Mouse (Mus musculus): Measurements from ENCODE around the gene Fthl17e.
"Not testable (repeated sequence)": the region's sequence is repeated elsewhere in the genome, so short reads cannot be mapped to it uniquely, and the experiment has no call there.

The Fthl17e gene

GRCm38 (mm10) chrX:9033193-9033592, at the start of gene Fthl17e:
Gene Fthl17e, plus strand, starts transcription at chrX:9033493.
- not testable (repeated sequence) for DNase-seq (ENCODE audit: low read depth, low spot score)

GRCm38 (mm10) chrX:8986655-8987054, 46.6 kb upstream of the Fthl17e start, which contains the start of gene Fthl17d:
Gene Fthl17d, minus strand, starts transcription at chrX:8986755.
- DNase-seq (ENCODE audit: low read depth, low spot score): not testable (repeated sequence)

GRCm38 (mm10) chrX:9016079-9016478, 17.2 kb upstream of the Fthl17e start:
- DNase-seq (ENCODE audit: low read depth, low spot score): no peak

DNA sequence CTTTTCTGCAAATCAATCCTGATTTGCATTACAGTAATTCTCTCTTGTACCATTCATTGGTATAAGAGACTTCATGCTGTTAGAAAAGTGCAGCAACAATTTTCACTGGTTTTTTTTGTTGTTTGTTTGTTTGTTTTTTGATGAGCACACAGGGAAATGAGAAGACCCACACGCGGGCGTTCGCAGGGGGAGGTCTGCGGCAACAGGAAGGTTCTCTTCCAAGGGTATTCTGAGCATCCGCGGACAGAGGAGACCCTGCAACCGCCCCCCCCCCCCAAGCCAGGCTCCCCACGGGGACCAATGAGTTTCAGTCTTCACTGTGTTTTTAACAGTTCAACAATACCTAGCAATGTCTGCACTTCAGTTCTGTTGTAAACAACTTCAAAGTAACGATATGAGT, 13.8 kb upstream of the Fthl17e start:
- DNase-seq (ENCODE audit: low read depth, low spot score): no peak

DNA sequence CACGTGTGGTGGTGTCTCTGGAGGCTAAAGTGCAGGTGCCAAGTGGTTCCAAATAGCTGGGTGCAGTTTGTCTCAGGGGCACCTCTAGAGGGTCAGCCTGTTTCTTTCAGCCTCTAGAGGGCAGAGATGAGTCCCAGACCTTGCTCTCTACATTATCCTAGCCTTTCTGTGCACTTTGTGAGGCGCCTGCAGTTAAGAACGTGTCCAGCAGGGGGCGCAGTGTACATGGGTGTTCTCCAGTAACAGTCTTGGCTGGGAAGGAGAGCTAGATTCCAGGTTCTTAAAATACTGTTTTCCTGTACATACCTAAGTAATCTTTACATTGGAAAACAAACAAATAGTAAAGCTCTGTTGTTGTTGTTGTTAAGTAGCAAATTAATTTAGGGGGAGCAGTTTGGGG, 8.3 kb downstream of the Fthl17e start:
- DNase-seq (ENCODE audit: low read depth, low spot score): not testable (repeated sequence)

DNA sequence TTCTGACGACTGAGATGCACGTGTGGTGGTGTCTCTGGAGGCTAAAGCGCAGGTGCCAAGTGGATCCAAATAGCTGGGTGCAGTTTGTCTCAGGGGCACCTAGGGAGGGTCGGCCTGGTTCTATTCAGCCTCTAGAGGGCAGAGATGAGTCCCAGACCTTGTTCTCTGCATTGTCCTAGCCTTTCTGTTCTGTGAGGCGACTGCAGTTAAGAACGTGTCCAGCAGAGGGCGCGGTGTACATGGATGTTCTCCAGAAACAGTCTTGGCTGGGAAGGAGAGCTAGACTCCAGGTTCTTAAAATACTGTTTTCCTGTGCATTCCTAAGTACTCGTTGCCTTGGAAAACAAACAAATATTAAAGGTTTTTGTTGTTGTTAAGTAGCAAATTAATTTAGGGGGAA, 27.7 kb downstream of the Fthl17e start:
- not testable (repeated sequence) for DNase-seq (ENCODE audit: low read depth, low spot score)

- no peak for DNase-seq (ENCODE audit: low read depth, low spot score)
Observed at GRCm38 (mm10) chrX:9062101-9062500, 28.8 kb downstream of the Fthl17e start.

DNA sequence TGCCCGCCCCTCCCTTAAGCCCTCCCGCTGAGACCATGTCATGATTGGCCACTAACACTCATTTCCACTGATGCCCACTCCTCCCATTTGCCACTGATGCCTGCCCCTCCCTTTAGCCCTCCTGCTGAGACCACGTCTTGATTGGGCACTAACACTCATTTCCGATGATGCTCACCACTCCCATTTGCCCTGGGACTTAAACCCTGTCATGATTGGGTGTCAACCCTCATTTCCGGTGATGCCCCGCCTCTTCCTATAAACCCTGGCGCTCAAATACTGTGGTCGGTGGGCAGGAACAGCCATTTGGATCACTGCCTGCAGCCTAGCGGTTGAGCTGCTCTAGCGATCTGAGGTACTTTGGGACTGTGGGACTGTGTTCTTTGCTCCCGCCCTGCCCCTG, 29.4 kb downstream of the Fthl17e start, which contains the start of gene Fthl17f:
Gene Fthl17f (plus strand): TSS at position 301 of the 400 bp plus-strand sequence.
- DNase-seq (ENCODE audit: low read depth, low spot score): not testable (repeated sequence)

DNA sequence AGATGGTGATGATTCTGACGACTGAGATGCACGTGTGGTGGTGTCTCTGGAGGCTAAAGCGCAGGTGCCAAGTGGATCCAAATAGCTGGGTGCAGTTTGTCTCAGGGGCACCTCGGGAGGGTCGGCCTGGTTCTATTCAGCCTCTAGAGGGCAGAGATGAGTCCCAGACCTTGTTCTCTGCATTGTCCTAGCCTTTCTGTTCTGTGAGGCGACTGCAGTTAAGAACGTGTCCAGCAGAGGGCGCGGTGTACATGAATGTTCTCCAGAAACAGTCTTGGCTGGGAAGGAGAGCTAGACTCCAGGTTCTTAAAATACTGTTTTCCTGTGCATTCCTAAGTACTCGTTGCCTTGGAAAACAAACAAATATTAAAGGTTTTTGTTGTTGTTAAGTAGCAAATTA, 44.4 kb downstream of the Fthl17e start:
- peak; percentile 0 for DNase-seq (ENCODE audit: low read depth, low spot score)
